ENCODE assay signal across 1 mouse cellular context in the genomic region with DNA sequence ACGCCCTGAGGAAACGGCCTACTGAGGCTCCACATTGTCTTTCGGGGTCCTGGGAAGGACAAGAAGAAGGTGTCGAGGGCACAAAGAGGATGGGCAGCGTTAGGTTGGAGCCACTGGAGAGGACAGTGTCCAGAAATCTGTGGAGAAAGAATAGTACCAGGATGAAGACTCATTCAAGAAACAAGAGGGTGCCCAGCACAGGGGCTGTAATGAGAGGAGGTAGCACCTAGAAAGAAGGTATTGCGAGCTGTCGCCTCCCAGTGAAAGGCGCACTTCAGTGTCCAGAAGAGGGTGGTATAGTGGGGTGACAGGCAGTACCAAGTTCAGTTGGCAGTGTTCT.
A peak's percentile ranks its signal among the peaks of the same experiment; 100 is the strongest.
TF ChIP-seq lines count a peak whose summit lies in the region.

No protein-coding gene starts in this region.

TF ChIP-seq in CH12.LX, 34 proteins besides CTCF, POLR2A, EP300 and RAD21:
- TF ChIP-seq GABPA (IDR thresholded peaks at IDR 0.05; ENCODE audit: insufficient replicate concordance, low read depth, low read length): no peak
- TF ChIP-seq CHD2 (IDR thresholded peaks at IDR 0.05; ENCODE audit: low read length): no peak
- TF ChIP-seq IRF4 (IDR thresholded peaks at IDR 0.05; ENCODE audit: low read depth, low read length): 0 out of 2 replicates have a peak, but pooled peaks have one; percentile 23
- TF ChIP-seq MXI1 (IDR thresholded peaks at IDR 0.05; ENCODE audit: low read depth, low read length): no peak
- TF ChIP-seq POLR2AphosphoS2 (IDR thresholded peaks at IDR 0.05; ENCODE audit: low read depth, low read length): no peak
- no peak for TF ChIP-seq E2F4 (IDR thresholded peaks at IDR 0.05; ENCODE audit: insufficient replicate concordance, low read depth, low read length)
- TF ChIP-seq MAZ (IDR thresholded peaks at IDR 0.05; ENCODE audit: low read depth, low read length): no peak
- TF ChIP-seq RCOR1 (conservative IDR thresholded peaks at IDR 0.05; ENCODE audit: low read depth, low read length): no peak
- no peak for TF ChIP-seq HCFC1 (IDR thresholded peaks at IDR 0.05; ENCODE audit: low read depth, low read length)
- no peak for TF ChIP-seq ETS1 (conservative IDR thresholded peaks at IDR 0.05; ENCODE audit: low read depth, low read length)
- 0 out of 2 replicates have a peak, but pooled peaks have one; percentile 27 for TF ChIP-seq TCF12 (IDR thresholded peaks at IDR 0.05; ENCODE audit: low read depth, low read length)
- TF ChIP-seq USF2 (conservative IDR thresholded peaks at IDR 0.05; ENCODE audit: low read depth, low read length): no peak
- no peak for TF ChIP-seq MAX (IDR thresholded peaks at IDR 0.05; ENCODE audit: low read length)
- no peak for TF ChIP-seq JUND (conservative IDR thresholded peaks at IDR 0.05; ENCODE audit: low read depth, low read length)
- 0 out of 2 replicates have a peak, but pooled peaks have one; percentile 2 for TF ChIP-seq SMC3 (IDR thresholded peaks at IDR 0.05; ENCODE audit: low read depth, low read length)
- TF ChIP-seq ZKSCAN1 (IDR thresholded peaks at IDR 0.05; ENCODE audit: borderline replicate concordance, low read depth, low read length): no peak
- TF ChIP-seq CHD1 (IDR thresholded peaks at IDR 0.05; ENCODE audit: low read depth, low read length): no peak
- TF ChIP-seq ELF1 (IDR thresholded peaks at IDR 0.05; ENCODE audit: low read depth, low read length): no peak
